Mouse (Mus musculus): ENCODE results near the gene Znfx1. TPM values are rescaled to one million over a fixed set of nuclear protein-coding genes. Genes with fewer than 3 reads are reported as not detected.
A peak's percentile ranks its signal among the peaks of the same experiment; 100 is the strongest.

The Znfx1 gene
- 6.2 and 7.8 TPM in 2 replicates for polyA plus RNA-seq (2014; fragmentation: Nextera tagmentation; extraction: Ambion mirVana)

GRCm38 (mm10) chr2:167062965-167063880, at the start of gene Znfx1:
Znfx1 (minus strand) TSS chr2:167063015.
- Histone ChIP-seq H3K27me3 (ENCODE audit: control insufficient read depth, insufficient read depth, low read length) (no peaks in the 10 kb centered on the region), H3K9me3 (ENCODE audit: control insufficient read depth, low read length) (no peaks in the 10 kb centered on the region), H3K9ac (ENCODE audit: low read length) (peak within 1 kb of the TSS; percentile 96), H3K36me3 (ENCODE audit: control insufficient read depth, insufficient read depth, low read length) (peaks cover 6% of the 10 kb centered on the region; the same call in 1 of the 2 replicates), H3K27ac (ENCODE audit: low read depth, low read length) (peak within 1 kb of the TSS; percentile 91), H3K4me1 (ENCODE audit: control insufficient read depth, insufficient read depth, low read length) (peaks cover 18% of the 10 kb centered on the region), H3K4me2 (ENCODE audit: low read depth) (peak within 1 kb of the TSS; percentile 53), H3K4me3 (ENCODE audit: low read depth, low read length) (peak within 1 kb of the TSS; percentile 90)
- ATAC-seq (ENCODE audit: insufficient read depth, low FRiP score, low TSS enrichment), result peak; percentile 92
- under 1% methylated on average over 48 of the region's 57 CpGs for WGBS
- peak; percentile 97 for DNase-seq (ENCODE audit: low spot score)

GRCm38 (mm10) chr2:167112259-167112658, 49.4 kb upstream of the Znfx1 start:
- ATAC-seq (ENCODE audit: insufficient read depth, low FRiP score, low TSS enrichment) (no peak), DNase-seq (ENCODE audit: low spot score) (no peak)
- Histone ChIP-seq H3K9ac (ENCODE audit: low read length) (no peak overlapping the region), H3K36me3 (ENCODE audit: control insufficient read depth, insufficient read depth, low read length) (no peaks in the 10 kb centered on the region), H3K4me2 (ENCODE audit: low read depth) (no peak overlapping the region), H3K27me3 (ENCODE audit: control insufficient read depth, insufficient read depth, low read length) (no peaks in the 10 kb centered on the region), H3K4me3 (ENCODE audit: low read depth, low read length) (no peak overlapping the region), H3K27ac (ENCODE audit: low read depth, low read length) (no peak overlapping the region), H3K9me3 (ENCODE audit: control insufficient read depth, low read length) (no peaks in the 10 kb centered on the region), H3K4me1 (ENCODE audit: control insufficient read depth, insufficient read depth, low read length) (no peaks in the 10 kb centered on the region)
- WGBS, result 66% methylated on average over 7 of the region's 7 CpGs

GRCm38 (mm10) chr2:167109506-167109905, 46.7 kb upstream of the Znfx1 start:
- Histone ChIP-seq H3K4me1 (ENCODE audit: control insufficient read depth, insufficient read depth, low read length) (no peaks in the 10 kb centered on the region), H3K27ac (ENCODE audit: low read depth, low read length) (no peak overlapping the region), H3K36me3 (ENCODE audit: control insufficient read depth, insufficient read depth, low read length) (no peaks in the 10 kb centered on the region), H3K4me2 (ENCODE audit: low read depth) (no peak overlapping the region), H3K27me3 (ENCODE audit: control insufficient read depth, insufficient read depth, low read length) (no peaks in the 10 kb centered on the region), H3K9me3 (ENCODE audit: control insufficient read depth, low read length) (no peaks in the 10 kb centered on the region; the same call in 1 of the 2 replicates), H3K9ac (ENCODE audit: low read length) (no peak overlapping the region), H3K4me3 (ENCODE audit: low read depth, low read length) (no peak overlapping the region)
- WGBS, result 83% methylated on average over 8 of the region's 8 CpGs
- ATAC-seq (ENCODE audit: insufficient read depth, low FRiP score, low TSS enrichment) (no peak), DNase-seq (ENCODE audit: low spot score) (no peak)

GRCm38 (mm10) chr2:167103546-167103945, 40.7 kb upstream of the Znfx1 start:
- Histone ChIP-seq H3K27me3 (ENCODE audit: control insufficient read depth, insufficient read depth, low read length) (no peaks in the 10 kb centered on the region), H3K36me3 (ENCODE audit: control insufficient read depth, insufficient read depth, low read length) (no peaks in the 10 kb centered on the region)

GRCm38 (mm10) chr2:167101743-167102441, 39.1 kb upstream of the Znfx1 start:
- Histone ChIP-seq H3K9me3 (ENCODE audit: control insufficient read depth, low read length) (no peaks in the 10 kb centered on the region; the same call in 1 of the 2 replicates), H3K4me3 (ENCODE audit: low read depth, low read length) (no peak overlapping the region), H3K4me1 (ENCODE audit: control insufficient read depth, insufficient read depth, low read length) (no peaks in the 10 kb centered on the region), H3K27ac (ENCODE audit: low read depth, low read length) (no peak overlapping the region), H3K9ac (ENCODE audit: low read length) (no peak overlapping the region), H3K27me3 (ENCODE audit: control insufficient read depth, insufficient read depth, low read length) (no peaks in the 10 kb centered on the region), H3K4me2 (ENCODE audit: low read depth) (no peak overlapping the region), H3K36me3 (ENCODE audit: control insufficient read depth, insufficient read depth, low read length) (no peaks in the 10 kb centered on the region)
- WGBS, result 82% methylated on average over 17 of the region's 17 CpGs
- DNase-seq (ENCODE audit: low spot score), result no peak
- ATAC-seq (ENCODE audit: insufficient read depth, low FRiP score, low TSS enrichment), result no peak

More at GRCm38 (mm10) chr2:167103546-167103945, 40.7 kb upstream of the Znfx1 start:
- H3K9ac ChIP-seq (ENCODE audit: low read length), result no peak overlapping the region
- DNase-seq (ENCODE audit: low spot score) (no peak), ATAC-seq (ENCODE audit: insufficient read depth, low FRiP score, low TSS enrichment) (no peak)
- no peaks in the 10 kb centered on the region for H3K4me1 ChIP-seq (ENCODE audit: control insufficient read depth, insufficient read depth, low read length)
- 87% methylated on average over 7 of the region's 7 CpGs for WGBS
- no peak overlapping the region for H3K27ac ChIP-seq (ENCODE audit: low read depth, low read length)
- H3K4me2 ChIP-seq (ENCODE audit: low read depth), result no peak overlapping the region
- H3K9me3 ChIP-seq (ENCODE audit: control insufficient read depth, low read length), result no peaks in the 10 kb centered on the region; the same call in 1 of the 2 replicates
- H3K4me3 ChIP-seq (ENCODE audit: low read depth, low read length), result no peak overlapping the region

GRCm38 (mm10) chr2:167094688-167095087, 31.9 kb upstream of the Znfx1 start:
- no peaks in the 10 kb centered on the region for H3K36me3 ChIP-seq (ENCODE audit: control insufficient read depth, insufficient read depth, low read length)
- H3K4me3 ChIP-seq (ENCODE audit: low read depth, low read length), result no peak overlapping the region
- H3K4me1 ChIP-seq (ENCODE audit: control insufficient read depth, insufficient read depth, low read length), result no peaks in the 10 kb centered on the region
- no peak overlapping the region for H3K27ac ChIP-seq (ENCODE audit: low read depth, low read length)
- no peaks in the 10 kb centered on the region for H3K27me3 ChIP-seq (ENCODE audit: control insufficient read depth, insufficient read depth, low read length)
- H3K4me2 ChIP-seq (ENCODE audit: low read depth), result no peak overlapping the region
- no peak overlapping the region for H3K9ac ChIP-seq (ENCODE audit: low read length)
- DNase-seq (ENCODE audit: low spot score) (no peak), ATAC-seq (ENCODE audit: insufficient read depth, low FRiP score, low TSS enrichment) (no peak)
- no peaks in the 10 kb centered on the region for H3K9me3 ChIP-seq (ENCODE audit: control insufficient read depth, low read length)
- 91% methylated on average over 4 of the region's 4 CpGs for WGBS

- H3K4me3 ChIP-seq (ENCODE audit: low read depth, low read length), result no peak overlapping the region
- no peak overlapping the region for H3K4me2 ChIP-seq (ENCODE audit: low read depth)
- 87% methylated on average over 13 of the region's 13 CpGs for WGBS
- H3K4me1 ChIP-seq (ENCODE audit: control insufficient read depth, insufficient read depth, low read length), result no peaks in the 10 kb centered on the region
- H3K9me3 ChIP-seq (ENCODE audit: control insufficient read depth, low read length), result no peaks in the 10 kb centered on the region
- no peak for DNase-seq (ENCODE audit: low spot score)
- H3K36me3 ChIP-seq (ENCODE audit: control insufficient read depth, insufficient read depth, low read length), result no peaks in the 10 kb centered on the region
- no peaks in the 10 kb centered on the region for H3K27me3 ChIP-seq (ENCODE audit: control insufficient read depth, insufficient read depth, low read length)
- no peak overlapping the region for H3K27ac ChIP-seq (ENCODE audit: low read depth, low read length)
- H3K9ac ChIP-seq (ENCODE audit: low read length), result no peak overlapping the region
- ATAC-seq (ENCODE audit: insufficient read depth, low FRiP score, low TSS enrichment), result no peak
Measured at GRCm38 (mm10) chr2:167093171-167093900, 30.5 kb upstream of the Znfx1 start.

GRCm38 (mm10) chr2:167090271-167090670, 27.5 kb upstream of the Znfx1 start:
- H3K27ac ChIP-seq (ENCODE audit: low read depth, low read length), result no peak overlapping the region
- H3K4me3 ChIP-seq (ENCODE audit: low read depth, low read length), result no peak overlapping the region
- 68% methylated on average over 1 of the region's 1 CpGs for WGBS
- H3K4me2 ChIP-seq (ENCODE audit: low read depth), result no peak overlapping the region
- H3K4me1 ChIP-seq (ENCODE audit: control insufficient read depth, insufficient read depth, low read length), result no peaks in the 10 kb centered on the region
- DNase-seq (ENCODE audit: low spot score) (no peak), ATAC-seq (ENCODE audit: insufficient read depth, low FRiP score, low TSS enrichment) (no peak)
- no peaks in the 10 kb centered on the region for H3K27me3 ChIP-seq (ENCODE audit: control insufficient read depth, insufficient read depth, low read length)
- H3K9ac ChIP-seq (ENCODE audit: low read length), result no peak overlapping the region
- H3K36me3 ChIP-seq (ENCODE audit: control insufficient read depth, insufficient read depth, low read length), result no peaks in the 10 kb centered on the region
- no peaks in the 10 kb centered on the region for H3K9me3 ChIP-seq (ENCODE audit: control insufficient read depth, low read length)

Data from neural tube, embryonic 11.5 days (tissue).